ENCODE assay signal across 13 mouse cellular contexts in the genomic region with DNA sequence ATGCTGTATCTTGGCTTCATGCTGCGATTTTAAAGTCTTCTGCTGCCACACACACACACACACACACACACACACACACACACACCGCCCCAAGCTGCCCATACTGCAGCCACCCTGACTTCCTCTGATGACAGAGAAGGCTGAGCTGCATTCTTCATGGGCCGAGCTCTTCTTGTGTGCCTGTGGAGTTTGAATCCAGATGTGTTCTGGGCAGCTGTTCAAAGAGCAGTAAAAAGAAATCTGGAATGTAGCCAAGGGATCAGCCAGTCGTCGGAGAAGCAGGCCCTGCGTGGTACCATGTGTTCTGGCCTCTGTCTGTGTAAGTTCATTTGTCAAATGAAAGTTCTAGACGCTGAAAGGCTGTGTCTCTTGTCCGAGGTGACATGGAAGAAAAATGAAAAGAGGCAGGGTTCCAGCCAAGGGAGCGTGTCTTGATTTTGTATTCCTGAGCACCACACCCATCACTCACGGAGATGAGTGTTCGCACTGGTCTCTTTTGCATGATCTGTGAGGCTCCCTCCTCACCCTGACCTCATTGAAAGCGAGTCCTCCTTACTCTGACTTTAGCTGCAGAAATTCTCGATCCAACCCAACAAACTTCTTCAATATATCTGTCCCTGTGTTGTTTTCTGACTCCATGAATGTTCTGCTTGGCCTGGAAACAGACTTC.
DNase-seq lines count a peak whose midpoint lies in the region; ATAC-seq and TF ChIP-seq lines count a peak whose summit lies in the region.
"Had no signal": no experiment of that assay in that cellular context is flagged by ENCODE, and none has a peak within 500 bp of the region (broad histone marks: within the 10 kb centered on the region; RNA-seq: fewer than 3 reads in every experiment).

No protein-coding gene starts in this region.

- peak; percentile 59 for DNase-seq in kidney, postnatal 0 days (ENCODE audit: low spot score)
- peak; percentile 30 for DNase-seq in lung, postnatal 36 days
- no peak for DNase-seq in cerebellum, adult 8-10 months
- no peak for DNase-seq in left cerebral cortex, adult 11 months (ENCODE audit: low spot score)
- DNase-seq in ovary, postnatal 10 days (ENCODE audit: low spot score): no peak
- DNase-seq: cerebellum, adult 9-11 months; right cerebral cortex, postnatal 14 days; thymus, postnatal 14 days had no signal

- no peak for TF ChIP-seq CTCF in kidney, postnatal 0 days (IDR thresholded peaks at IDR 0.05; ENCODE audit: low read depth)

- no peak overlapping the region for H3K9ac ChIP-seq in heart, embryonic 15.5 days
- no peak overlapping the region for H3K9ac ChIP-seq in heart, embryonic 11.5 days (ENCODE audit: low read depth, low read length)
- no peak overlapping the region for H3K9ac ChIP-seq in embryonic facial prominence, embryonic 13.5 days
- no peak overlapping the region for H3K9ac ChIP-seq in kidney, postnatal 0 days (ENCODE audit: low read depth, low read length)
- H3K9ac ChIP-seq: forebrain, embryonic 15.5 days had no signal

- WGBS in heart, embryonic 15.5 days: 32% methylated on average over 13 of the region's 13 CpGs
- 53% methylated on average over 13 of the region's 13 CpGs for WGBS in heart, embryonic 11.5 days (ENCODE audit: insufficient replicate concordance)
- WGBS in embryonic facial prominence, embryonic 13.5 days: 36% methylated on average over 13 of the region's 13 CpGs
- 57% methylated on average over 13 of the region's 13 CpGs for WGBS in kidney, postnatal 0 days

- H3K4me3 ChIP-seq in heart, embryonic 15.5 days: no peak overlapping the region
- no peak overlapping the region for H3K4me3 ChIP-seq in heart, embryonic 11.5 days (ENCODE audit: low read depth, low read length)
- H3K4me3 ChIP-seq in embryonic facial prominence, embryonic 13.5 days: no peak overlapping the region
- no peak overlapping the region for H3K4me3 ChIP-seq in kidney, postnatal 0 days (replicated peaks; ENCODE audit: low read depth, low read length)
- H3K4me3 ChIP-seq: forebrain, embryonic 15.5 days had no signal

- H3K4me1 ChIP-seq in heart, embryonic 15.5 days (replicated peaks): peaks cover 11% of the 10 kb centered on the region
- 0 out of 2 replicates have a peak, but pooled peaks cover 3% of the 10 kb centered on the region for H3K4me1 ChIP-seq in heart, embryonic 11.5 days (ENCODE audit: control insufficient read depth, insufficient read depth, low read length)
- H3K4me1 ChIP-seq in embryonic facial prominence, embryonic 13.5 days: peaks cover 58% of the 10 kb centered on the region
- H3K4me1 ChIP-seq in kidney, postnatal 0 days (replicated peaks; ENCODE audit: insufficient read depth, low read length): peaks cover 8% of the 10 kb centered on the region
- H3K4me1 ChIP-seq: forebrain, embryonic 15.5 days had no signal

- no peaks in the 10 kb centered on the region for H3K9me3 ChIP-seq in heart, embryonic 15.5 days (replicated peaks)
- H3K9me3 ChIP-seq in heart, embryonic 11.5 days (replicated peaks; ENCODE audit: control insufficient read depth, low read length): no peaks in the 10 kb centered on the region
- H3K9me3 ChIP-seq in embryonic facial prominence, embryonic 13.5 days: no peaks in the 10 kb centered on the region
- H3K9me3 ChIP-seq in kidney, postnatal 0 days (replicated peaks; ENCODE audit: low read length): no peaks in the 10 kb centered on the region
- H3K9me3 ChIP-seq: forebrain, embryonic 15.5 days had no signal

- peak; percentile 29; the same call in 1 of the 2 replicates for ATAC-seq in heart, embryonic 15.5 days (replicated peaks; ENCODE audit: insufficient number of reproducible peaks, insufficient read depth, low FRiP score, low read depth)
- no peak for ATAC-seq in heart, embryonic 11.5 days (replicated peaks; ENCODE audit: insufficient number of reproducible peaks, low FRiP score, low TSS enrichment)
- ATAC-seq in embryonic facial prominence, embryonic 13.5 days (ENCODE audit: insufficient number of reproducible peaks, insufficient read depth, low FRiP score, low TSS enrichment, low read depth): no peak
- ATAC-seq in kidney, postnatal 0 days (replicated peaks; ENCODE audit: low FRiP score, low read depth): no peak
- ATAC-seq: forebrain, embryonic 15.5 days had no signal

- H3K4me2 ChIP-seq in heart, embryonic 15.5 days: no peak overlapping the region
- H3K4me2 ChIP-seq in heart, embryonic 11.5 days: no peak overlapping the region
- no peak overlapping the region for H3K4me2 ChIP-seq in embryonic facial prominence, embryonic 13.5 days
- H3K4me2 ChIP-seq in kidney, postnatal 0 days (ENCODE audit: low read length): no peak overlapping the region
- H3K4me2 ChIP-seq: forebrain, embryonic 15.5 days; liver, embryonic 11.5 days had no signal

- H3K27ac ChIP-seq in heart, embryonic 15.5 days: peak overlapping the region; percentile 2; the same call in 1 of the 2 replicates
- no peak overlapping the region for H3K27ac ChIP-seq in heart, embryonic 11.5 days (ENCODE audit: low read depth, low read length)
- peak overlapping the region; percentile 74 for H3K27ac ChIP-seq in embryonic facial prominence, embryonic 13.5 days
- H3K27ac ChIP-seq in kidney, postnatal 0 days: no peak overlapping the region
- H3K27ac ChIP-seq: forebrain, embryonic 15.5 days had no signal

- H3K27me3 ChIP-seq in heart, embryonic 15.5 days: no peaks in the 10 kb centered on the region
- no peaks in the 10 kb centered on the region for H3K27me3 ChIP-seq in heart, embryonic 11.5 days (ENCODE audit: control insufficient read depth, insufficient read depth, low read length)
- H3K27me3 ChIP-seq in embryonic facial prominence, embryonic 13.5 days: no peaks in the 10 kb centered on the region
- no peaks in the 10 kb centered on the region; the same call in 1 of the 2 replicates for H3K27me3 ChIP-seq in kidney, postnatal 0 days (ENCODE audit: insufficient read depth, low read length)

- no peaks in the 10 kb centered on the region for H3K36me3 ChIP-seq in heart, embryonic 15.5 days
- H3K36me3 ChIP-seq in heart, embryonic 11.5 days (ENCODE audit: control insufficient read depth, insufficient read depth, low read length): no peaks in the 10 kb centered on the region
- no peaks in the 10 kb centered on the region for H3K36me3 ChIP-seq in embryonic facial prominence, embryonic 13.5 days
- no peaks in the 10 kb centered on the region for H3K36me3 ChIP-seq in kidney, postnatal 0 days (ENCODE audit: insufficient read depth, low read length)
- H3K36me3 ChIP-seq: forebrain, embryonic 15.5 days had no signal

Comparison
In these comparisons a context has a peak if more than half of its experiments do, and no peak if none do; other contexts are left out.
1. H3K27ac ChIP-seq: peak in heart, embryonic 15.5 days (single experiment) and embryonic facial prominence, embryonic 13.5 days (single experiment); none in heart, embryonic 11.5 days (single experiment) and kidney, postnatal 0 days (single experiment).
2. DNase-seq: peak in kidney, postnatal 0 days (single experiment) and lung, postnatal 36 days (single experiment); none in cerebellum, adult 8-10 months (single experiment), left cerebral cortex, adult 11 months (single experiment) and ovary, postnatal 10 days (single experiment).